Mouse (Mus musculus) left cerebral cortex, adult 11 months (tissue): ENCODE measurements at regions not wholly inside any gene's neighbourhood (a gene's known extent, or its start where the extent isn't known, plus 50 kb on each side); places are given as distances from the start of the nearest gene placed in this dataset.

ENCODE experiments used
- DNase-seq: peaks from one replicate; pipeline ENCODE4 v3.0.0; 2022; ENCODE audit warnings: low spot score

DNA sequence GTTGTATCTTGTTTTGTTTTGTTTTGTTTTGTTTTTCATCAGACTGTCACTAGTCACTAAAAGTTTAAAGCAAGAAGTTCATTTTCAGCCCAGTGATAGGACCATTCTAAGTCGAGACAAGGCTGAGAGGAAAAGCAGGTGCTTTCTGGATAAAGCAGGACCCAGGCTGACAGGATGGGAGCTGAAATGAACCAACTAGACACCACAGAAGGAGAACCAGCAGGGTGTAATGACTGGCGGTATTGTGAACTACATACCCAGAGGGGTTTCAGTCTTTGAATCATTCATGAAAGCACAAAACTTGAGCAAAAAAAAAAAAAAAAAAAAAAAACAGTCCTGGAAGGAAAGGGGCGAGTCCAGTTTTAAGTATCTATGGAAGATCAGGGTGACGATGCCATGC, 75.9 kb upstream of the Tenm4 start:
- DNase-seq: no peak

DNA sequence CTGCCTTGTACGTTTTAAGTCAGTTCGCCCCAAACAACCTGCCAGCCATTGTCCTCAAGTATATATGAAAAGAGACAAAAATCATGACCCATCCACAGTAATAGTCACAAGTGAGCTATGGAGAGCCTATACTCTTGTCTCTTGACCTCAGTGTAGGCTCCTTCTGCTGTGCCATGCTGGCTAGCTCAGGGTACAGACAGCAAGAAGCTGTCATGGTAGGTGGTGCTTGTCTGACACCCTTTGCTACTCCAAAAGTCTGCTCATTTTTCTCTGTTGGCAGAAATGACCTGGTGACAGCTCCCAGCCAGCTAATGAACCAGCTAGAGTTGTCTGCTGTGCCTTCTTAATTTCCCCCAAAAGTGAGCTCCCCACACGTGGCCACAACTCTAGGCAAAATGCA, 75.3 kb upstream of the Tenm4 start:
- DNase-seq: no peak

DNA sequence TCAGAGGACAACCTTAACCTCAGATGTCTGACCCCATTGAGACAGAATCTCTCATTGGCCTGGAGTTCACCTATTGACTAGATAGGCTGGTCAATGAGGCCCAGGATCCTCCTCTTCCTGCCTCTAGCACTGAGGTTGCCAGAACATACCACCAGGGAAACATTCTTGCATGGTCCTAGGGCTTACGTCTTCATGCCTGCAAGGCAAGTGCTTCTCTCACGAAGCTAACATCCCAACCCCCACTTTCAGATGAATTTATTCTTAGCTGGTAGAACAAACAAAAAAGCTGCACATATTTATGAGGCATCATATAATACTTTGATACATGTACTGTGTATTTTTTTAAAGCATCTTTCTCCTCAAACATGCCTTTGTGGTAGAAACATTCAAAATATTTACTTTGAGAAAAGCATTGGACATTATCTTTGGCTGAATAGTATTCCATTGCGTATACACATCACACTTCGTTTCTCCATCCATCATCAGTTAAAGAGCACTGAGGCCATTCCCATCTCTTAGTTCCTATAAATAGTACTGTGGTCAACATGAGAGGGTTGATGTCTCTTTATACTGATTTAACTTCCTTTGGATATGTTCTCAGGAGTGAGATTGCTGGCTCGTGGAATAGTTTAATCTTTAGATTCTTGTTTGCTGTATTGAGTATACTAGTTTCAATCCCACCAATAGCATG, 72.2 kb upstream of the Tenm4 start:
- DNase-seq: no peak

DNA sequence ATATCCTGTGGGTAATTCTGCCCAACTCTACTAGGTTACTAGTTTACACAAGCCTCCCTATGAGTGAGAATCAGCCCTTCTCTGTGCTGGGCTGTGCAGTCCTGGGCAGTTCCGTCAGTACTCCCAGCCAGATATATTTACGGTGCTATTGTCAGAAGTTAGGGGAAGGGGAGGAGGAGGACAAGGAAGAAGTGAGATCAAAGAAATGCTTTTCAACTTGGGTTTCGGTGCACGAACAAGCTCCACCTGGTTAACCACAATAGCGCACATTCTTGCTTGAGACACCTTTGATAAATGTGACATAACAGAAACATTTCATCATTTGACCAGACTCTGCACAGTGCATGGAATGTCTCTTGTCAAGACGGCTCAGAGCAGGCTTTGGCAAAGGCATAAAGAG, 68.3 kb upstream of the Tenm4 start:
- no peak for DNase-seq

DNA sequence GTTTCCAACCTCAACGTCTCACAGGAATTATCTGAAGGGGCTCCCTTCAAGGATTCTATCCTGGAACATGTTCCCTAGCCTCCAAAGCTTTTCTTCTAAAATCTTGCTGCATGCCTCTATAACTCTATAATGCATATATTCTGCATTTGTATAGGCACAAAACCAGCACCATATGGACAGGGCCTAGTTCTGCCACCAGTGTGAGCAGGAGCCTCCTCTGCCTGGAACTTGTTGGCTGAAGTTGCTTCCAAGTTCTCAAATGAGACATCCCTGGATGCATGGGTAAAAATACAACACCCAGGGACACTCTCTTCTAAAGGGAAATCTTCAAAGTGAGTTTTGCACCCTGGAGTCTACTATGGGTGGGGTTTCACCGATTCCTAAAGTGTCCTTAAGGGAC, 62.3 kb upstream of the Tenm4 start:
- DNase-seq: no peak

DNA sequence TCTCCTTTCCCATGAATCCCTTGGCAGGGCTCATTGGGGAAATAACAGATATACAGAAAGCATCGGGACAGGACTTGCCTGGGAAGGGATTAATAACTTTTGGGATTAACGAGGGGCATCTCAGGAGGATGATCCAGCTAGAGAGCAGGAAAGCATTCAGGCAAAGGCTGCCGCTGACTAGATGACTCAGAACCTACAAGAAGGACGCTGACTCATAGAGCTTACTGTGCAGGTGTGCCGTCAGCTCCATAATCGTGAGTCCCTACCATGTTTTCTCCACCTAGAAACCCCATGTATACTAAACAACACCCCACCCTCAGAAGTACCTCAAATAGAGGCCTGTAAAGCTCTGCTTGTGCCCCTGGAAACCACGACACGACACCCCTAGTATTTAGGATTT, 50.9 kb upstream of the Tenm4 start:
- no peak for DNase-seq
